Mouse (Mus musculus) hematopoietic multipotent progenitor cell, adult 10-12 weeks (in vitro differentiated cells): ENCODE results near the gene Zfhx3. TPM values are rescaled to one million over a fixed set of nuclear protein-coding genes. Genes with fewer than 3 reads are reported as not detected.

ENCODE experiments used
- polyA plus RNA-seq: library from polyadenylated mRNA; stranded (reverse); fragments of >175 nt; gene quantifications from 2 replicates; pipeline ENCODE4 v1.2.3, GENCODE M21; 2012; ENCODE audit warnings: low replicate concordance

Zfhx3 gene
- 2.2 and 4.0 TPM in 2 replicates for polyA plus RNA-seq

DNA sequence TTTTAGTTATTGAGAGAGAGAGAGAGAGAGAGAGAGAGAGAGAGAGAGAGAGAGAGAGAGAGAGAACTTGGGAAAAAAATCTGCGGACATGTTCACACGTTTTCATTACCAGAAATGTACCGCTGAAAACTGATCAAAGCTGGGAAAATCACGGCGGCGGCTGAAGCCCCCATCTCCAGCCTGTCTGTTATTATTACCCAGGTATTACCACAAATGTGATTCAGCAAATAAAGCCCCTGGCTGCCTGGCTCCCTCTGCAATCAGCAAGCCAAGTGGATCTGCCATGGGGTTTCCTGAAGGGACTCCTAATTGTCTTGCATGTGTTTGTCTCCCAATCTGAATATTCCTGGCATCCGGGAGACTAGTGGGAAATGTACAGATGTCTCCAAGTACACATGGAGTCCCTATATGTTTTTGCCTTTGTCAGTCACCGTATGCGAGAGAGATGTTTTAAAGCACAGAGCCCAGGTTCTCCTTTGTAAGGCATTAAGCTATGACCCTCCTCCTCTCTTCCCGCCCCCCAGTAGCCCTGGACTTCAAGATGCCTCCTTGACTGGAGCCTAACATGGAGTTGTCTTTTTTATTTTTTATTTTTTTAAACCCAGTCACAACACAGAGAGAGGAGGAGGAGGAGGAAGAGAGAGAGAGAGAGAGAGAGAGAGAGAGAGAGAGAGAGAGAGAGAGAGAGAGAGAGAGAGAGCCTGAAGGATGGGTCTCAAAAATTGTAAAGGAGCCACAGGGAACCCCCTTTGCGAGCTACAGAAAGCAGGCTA, at the start of gene Zfhx3:
Gene Zfhx3 (plus strand): TSS at position 723 of the 773 bp plus-strand sequence.

